Mouse (Mus musculus) ES-E14 (cell line): ENCODE results near the gene Ano6.

Experiments
- CHD2 ChIP-seq: IDR thresholded peaks from 2 replicates; pipeline ENCODE4 v1.6.1; 2014; ENCODE audit warnings: mild to moderate bottlenecking, low read depth, low read length, inconsistent platforms
- HCFC1 ChIP-seq: IDR thresholded peaks from 2 replicates; pipeline ENCODE4 v1.6.1; 2012; ENCODE audit warnings: low read length, inconsistent platforms, borderline replicate concordance; ENCODE audit not compliant: insufficient read depth
- ZC3H11A ChIP-seq: IDR thresholded peaks from 2 replicates; pipeline ENCODE4 v1.6.1; 2012; ENCODE audit warnings: low read depth, mild to moderate bottlenecking, inconsistent platforms, low read length, borderline replicate concordance
- ZNF384 ChIP-seq: IDR thresholded peaks from 2 replicates; pipeline ENCODE4 v1.6.1; 2012; ENCODE audit warnings: low read depth, low read length, inconsistent platforms

GRCm38 (mm10) chr15:95797144-95797983, 6.7 kb downstream of the Ano6 start:
- TF ChIP-seq CHD2 (no peak), HCFC1 (no peak), ZC3H11A (no peak), ZNF384 (no peak)
